Mouse (Mus musculus): ENCODE measurements at regions not wholly inside any gene's neighbourhood (a gene's known extent, or its start where the extent isn't known, plus 50 kb on each side); places are given as distances from the start of the nearest gene placed in this dataset.

DNA sequence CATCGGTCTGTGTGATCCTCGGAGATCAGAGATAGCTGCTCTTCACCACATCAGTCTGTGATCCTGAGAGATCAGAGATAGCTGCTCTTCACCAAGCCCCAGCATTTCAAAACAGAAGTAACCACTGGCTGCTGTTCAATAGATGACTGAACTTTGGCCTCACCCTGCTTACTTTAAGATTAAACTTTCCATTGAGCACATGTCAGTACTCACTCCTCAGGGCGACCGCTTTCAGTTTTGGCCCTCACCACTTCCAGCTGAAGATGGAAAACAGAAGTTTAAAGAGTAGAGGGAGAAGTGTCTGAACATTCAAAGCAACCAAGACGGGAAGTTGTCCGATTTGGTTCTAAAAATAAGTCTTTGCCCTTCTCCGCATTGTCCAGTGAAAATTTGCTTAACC is 97.2 kb downstream of the Gm826 start:
- WGBS, result 80% methylated on average over 7 of the region's 7 CpGs
- H3K9ac ChIP-seq (ENCODE audit: low read depth, low read length), result no peak overlapping the region
- ATAC-seq (ENCODE audit: low read depth) (no peak), DNase-seq (ENCODE audit: low spot score) (no peak)
- H3K36me3 ChIP-seq (ENCODE audit: control insufficient read depth, insufficient read depth, low read length), result no peaks in the 10 kb centered on the region
- H3K4me3 ChIP-seq (ENCODE audit: low read depth, low read length), result no peak overlapping the region
- no peaks in the 10 kb centered on the region for H3K27me3 ChIP-seq (replicated peaks; ENCODE audit: control insufficient read depth, insufficient read depth, low read length)
- H3K9me3 ChIP-seq (ENCODE audit: control insufficient read depth, low read length), result no peaks in the 10 kb centered on the region
- no peaks in the 10 kb centered on the region for H3K4me1 ChIP-seq (ENCODE audit: control insufficient read depth, insufficient read depth, low read length)
- H3K27ac ChIP-seq (replicated peaks; ENCODE audit: low read depth, low read length), result no peak overlapping the region
- H3K4me2 ChIP-seq (ENCODE audit: low read depth, low read length), result no peak overlapping the region

DNA sequence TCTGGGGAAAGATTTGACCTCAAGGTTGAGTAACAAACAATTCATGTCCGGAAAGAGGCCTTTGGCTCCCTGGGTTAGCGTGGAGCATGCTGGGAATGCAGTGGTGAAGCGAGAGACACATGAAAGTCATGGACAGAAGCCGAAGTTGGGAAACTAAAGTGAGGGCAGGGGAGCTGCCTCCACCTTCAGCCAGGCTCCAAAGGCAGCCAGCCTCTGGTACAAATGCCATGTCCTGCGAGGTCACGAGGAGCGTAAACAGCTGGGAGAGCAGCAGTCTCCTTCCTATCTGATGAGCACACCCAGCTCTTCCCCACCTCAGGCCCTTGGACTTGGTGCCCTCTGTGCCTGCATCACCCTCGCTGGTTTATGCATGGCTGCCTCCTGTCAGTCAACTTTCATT is 103.2 kb downstream of the Gm826 start:
- ATAC-seq (ENCODE audit: low read depth), result no peak
- 70% methylated on average over 5 of the region's 8 CpGs for WGBS

DNA sequence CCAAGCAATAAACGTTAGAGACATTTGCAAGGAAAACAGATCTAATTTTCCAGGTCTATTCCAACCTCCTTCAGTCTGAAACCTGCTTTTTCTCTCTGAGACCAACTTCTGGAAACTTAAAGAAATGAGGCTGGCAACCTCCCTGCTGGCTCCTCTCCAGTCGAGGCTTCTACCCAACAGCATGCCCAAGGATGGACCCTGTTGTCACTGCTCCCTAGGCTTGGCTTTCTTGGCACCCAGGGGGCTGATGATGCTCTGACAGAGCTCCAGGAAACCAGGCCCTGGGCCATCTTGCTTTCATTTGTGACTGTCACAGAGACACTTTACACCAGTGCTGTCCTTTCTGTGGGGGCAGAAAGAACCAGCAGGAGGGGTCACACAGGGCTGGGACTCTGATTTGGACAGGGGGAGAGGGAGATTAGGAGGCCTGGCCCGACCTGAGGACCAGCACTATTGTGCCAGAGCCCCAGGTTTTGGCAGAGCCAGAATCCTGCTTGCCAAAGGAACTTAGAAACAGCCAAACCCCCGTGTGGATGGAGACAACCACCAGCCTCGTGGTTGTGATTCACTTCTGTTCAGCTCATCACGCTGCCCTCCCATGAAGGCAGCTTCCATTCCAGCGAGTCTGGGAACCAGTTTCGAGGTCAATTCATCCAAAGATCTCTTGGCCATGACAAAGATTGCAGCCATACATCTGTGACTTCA is 105.5 kb downstream of the Gm826 start:
- no peak overlapping the region for H3K4me2 ChIP-seq (ENCODE audit: low read depth, low read length)
- no peaks in the 10 kb centered on the region for H3K9me3 ChIP-seq (ENCODE audit: control insufficient read depth, low read length)
- no peaks in the 10 kb centered on the region for H3K4me1 ChIP-seq (ENCODE audit: control insufficient read depth, insufficient read depth, low read length)
- WGBS, result 64% methylated on average over 8 of the region's 8 CpGs
- no peaks in the 10 kb centered on the region for H3K36me3 ChIP-seq (ENCODE audit: control insufficient read depth, insufficient read depth, low read length)
- DNase-seq (ENCODE audit: low spot score) (no peak), ATAC-seq (ENCODE audit: low read depth) (no peak)
- no peaks in the 10 kb centered on the region for H3K27me3 ChIP-seq (replicated peaks; ENCODE audit: control insufficient read depth, insufficient read depth, low read length)
- H3K27ac ChIP-seq (replicated peaks; ENCODE audit: low read depth, low read length), result no peak overlapping the region
- H3K9ac ChIP-seq (ENCODE audit: low read depth, low read length), result no peak overlapping the region
- H3K4me3 ChIP-seq (ENCODE audit: low read depth, low read length), result no peak overlapping the region

More for the DNA sequence above, 103.2 kb downstream of the Gm826 start:
- Histone ChIP-seq H3K27ac (replicated peaks; ENCODE audit: low read depth, low read length) (no peak overlapping the region), H3K9me3 (ENCODE audit: control insufficient read depth, low read length) (no peaks in the 10 kb centered on the region), H3K27me3 (replicated peaks; ENCODE audit: control insufficient read depth, insufficient read depth, low read length) (no peaks in the 10 kb centered on the region), H3K9ac (ENCODE audit: low read depth, low read length) (no peak overlapping the region), H3K4me3 (ENCODE audit: low read depth, low read length) (no peak overlapping the region), H3K4me1 (ENCODE audit: control insufficient read depth, insufficient read depth, low read length) (no peaks in the 10 kb centered on the region), H3K36me3 (ENCODE audit: control insufficient read depth, insufficient read depth, low read length) (no peaks in the 10 kb centered on the region), H3K4me2 (ENCODE audit: low read depth, low read length) (no peak overlapping the region)
- DNase-seq (ENCODE audit: low spot score), result no peak

DNA sequence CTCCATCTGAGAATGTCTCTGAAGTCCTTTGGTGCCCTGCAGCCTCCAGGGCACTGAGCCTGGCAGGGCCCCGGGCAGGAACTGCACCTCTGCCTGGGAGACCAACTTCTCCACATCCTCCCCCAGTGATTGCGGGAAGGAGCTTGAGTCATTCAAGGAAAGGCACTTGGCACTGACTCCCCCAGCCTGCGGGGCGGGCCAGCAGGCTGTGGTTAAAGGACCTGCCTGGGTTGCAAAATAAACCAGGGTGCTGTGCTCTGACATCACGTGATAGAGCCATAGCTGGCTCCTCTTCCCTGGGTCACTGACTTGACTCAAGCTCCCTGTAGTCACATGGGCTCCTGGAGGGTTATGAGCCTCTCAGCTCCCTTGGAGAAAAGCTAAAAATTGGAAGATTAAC is 108.5 kb downstream of the Gm826 start:
- peak; percentile 16 for DNase-seq (ENCODE audit: low spot score)
- no peak for ATAC-seq (ENCODE audit: low read depth)
- Histone ChIP-seq H3K4me3 (ENCODE audit: low read depth, low read length) (no peak overlapping the region), H3K9me3 (ENCODE audit: control insufficient read depth, low read length) (no peaks in the 10 kb centered on the region), H3K27me3 (replicated peaks; ENCODE audit: control insufficient read depth, insufficient read depth, low read length) (no peaks in the 10 kb centered on the region), H3K4me1 (ENCODE audit: control insufficient read depth, insufficient read depth, low read length) (no peaks in the 10 kb centered on the region), H3K27ac (replicated peaks; ENCODE audit: low read depth, low read length) (no peak overlapping the region), H3K9ac (ENCODE audit: low read depth, low read length) (no peak overlapping the region), H3K36me3 (ENCODE audit: control insufficient read depth, insufficient read depth, low read length) (no peaks in the 10 kb centered on the region), H3K4me2 (ENCODE audit: low read depth, low read length) (no peak overlapping the region)
- 68% methylated on average over 5 of the region's 5 CpGs for WGBS

DNA sequence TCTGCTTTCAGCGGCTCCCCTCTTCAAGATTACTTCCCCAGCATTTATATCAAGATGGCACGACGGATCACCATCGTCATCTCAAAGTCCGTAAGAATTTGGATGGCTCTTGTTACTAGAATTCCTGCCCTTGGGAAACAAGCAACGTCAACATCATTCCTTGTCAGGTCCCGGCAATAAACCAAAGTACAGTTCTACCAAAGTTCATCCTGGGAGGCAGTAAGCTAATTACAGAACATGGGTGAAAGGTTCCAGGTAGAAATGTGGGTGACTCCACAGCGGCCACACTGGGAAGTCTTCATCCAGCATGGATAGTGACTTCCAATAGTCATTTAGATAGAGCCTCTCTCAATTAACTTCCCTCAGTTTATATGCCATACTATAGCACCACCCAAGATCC is 110.6 kb downstream of the Gm826 start:
- Histone ChIP-seq H3K4me2 (ENCODE audit: low read depth, low read length) (no peak overlapping the region), H3K9ac (ENCODE audit: low read depth, low read length) (no peak overlapping the region), H3K27ac (replicated peaks; ENCODE audit: low read depth, low read length) (no peak overlapping the region), H3K4me3 (ENCODE audit: low read depth, low read length) (no peak overlapping the region), H3K36me3 (ENCODE audit: control insufficient read depth, insufficient read depth, low read length) (no peaks in the 10 kb centered on the region), H3K27me3 (replicated peaks; ENCODE audit: control insufficient read depth, insufficient read depth, low read length) (no peaks in the 10 kb centered on the region), H3K4me1 (ENCODE audit: control insufficient read depth, insufficient read depth, low read length) (no peaks in the 10 kb centered on the region), H3K9me3 (ENCODE audit: control insufficient read depth, low read length) (no peaks in the 10 kb centered on the region)
- 88% methylated on average over 8 of the region's 8 CpGs for WGBS
- ATAC-seq (ENCODE audit: low read depth) (no peak), DNase-seq (ENCODE audit: low spot score) (no peak)

DNA sequence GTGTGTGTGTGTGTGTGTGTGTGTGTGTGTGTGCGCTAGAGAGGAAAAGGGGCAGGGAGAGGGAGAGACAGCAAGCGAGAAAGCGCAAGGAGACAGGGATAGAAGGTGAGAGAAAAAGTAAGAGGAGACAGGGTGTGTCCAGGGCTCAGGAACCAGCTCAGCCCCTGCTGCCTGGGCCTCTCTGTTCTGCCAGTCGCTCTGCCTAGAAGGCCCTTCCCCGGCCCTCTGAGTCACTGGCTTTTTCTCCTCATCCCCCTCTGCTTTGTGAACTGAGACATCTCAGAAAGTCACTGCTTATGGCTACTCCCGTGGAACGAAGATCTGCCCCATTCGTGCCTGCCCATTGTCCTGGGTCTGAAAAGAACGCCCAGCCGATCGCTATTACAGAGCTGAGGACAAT is 112.2 kb downstream of the Gm826 start:
- H3K4me2 ChIP-seq (ENCODE audit: low read depth, low read length), result no peak overlapping the region
- H3K27me3 ChIP-seq (replicated peaks; ENCODE audit: control insufficient read depth, insufficient read depth, low read length), result no peaks in the 10 kb centered on the region
- no peaks in the 10 kb centered on the region for H3K4me1 ChIP-seq (ENCODE audit: control insufficient read depth, insufficient read depth, low read length)
- H3K9me3 ChIP-seq (ENCODE audit: control insufficient read depth, low read length), result no peaks in the 10 kb centered on the region
- no peak overlapping the region for H3K9ac ChIP-seq (ENCODE audit: low read depth, low read length)
- H3K27ac ChIP-seq (replicated peaks; ENCODE audit: low read depth, low read length), result no peak overlapping the region
- DNase-seq (ENCODE audit: low spot score), result no peak
- no peaks in the 10 kb centered on the region for H3K36me3 ChIP-seq (ENCODE audit: control insufficient read depth, insufficient read depth, low read length)
- no peak overlapping the region for H3K4me3 ChIP-seq (ENCODE audit: low read depth, low read length)
- WGBS, result 68% methylated on average over 10 of the region's 11 CpGs
- ATAC-seq (ENCODE audit: low read depth), result no peak

DNA sequence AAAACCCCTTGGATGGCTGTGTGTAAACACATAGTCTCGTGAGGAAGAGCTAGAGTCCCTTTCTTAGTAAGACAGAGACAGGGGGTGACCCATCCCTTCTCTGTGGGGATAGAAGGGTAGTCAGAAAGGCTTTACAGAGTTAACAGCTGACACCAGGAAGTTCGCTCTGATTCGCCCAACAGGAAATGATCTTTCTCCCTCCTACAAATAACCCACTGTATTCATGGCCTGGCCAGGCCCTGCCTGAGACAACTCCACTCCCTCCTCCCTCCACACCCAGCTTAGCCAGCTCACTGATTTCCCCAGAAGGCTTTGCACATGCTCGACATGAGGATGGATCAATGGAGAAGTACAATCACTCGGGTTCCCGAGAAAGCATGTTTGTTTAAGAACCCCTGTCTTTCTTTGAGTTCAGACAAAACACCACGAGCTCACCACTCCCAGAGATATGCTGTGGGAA is 113.4 kb downstream of the Gm826 start:
- DNase-seq (ENCODE audit: low spot score) (peak; percentile 42), ATAC-seq (ENCODE audit: low read depth) (no peak)
- 17% methylated on average over 7 of the region's 7 CpGs for WGBS
- H3K9ac ChIP-seq (ENCODE audit: low read depth, low read length), result no peak overlapping the region
- no peak overlapping the region for H3K27ac ChIP-seq (replicated peaks; ENCODE audit: low read depth, low read length)
- no peak overlapping the region for H3K4me3 ChIP-seq (ENCODE audit: low read depth, low read length)
- H3K4me1 ChIP-seq (ENCODE audit: control insufficient read depth, insufficient read depth, low read length), result no peaks in the 10 kb centered on the region
- no peaks in the 10 kb centered on the region for H3K27me3 ChIP-seq (replicated peaks; ENCODE audit: control insufficient read depth, insufficient read depth, low read length)
- H3K4me2 ChIP-seq (ENCODE audit: low read depth, low read length), result no peak overlapping the region
- no peaks in the 10 kb centered on the region for H3K36me3 ChIP-seq (ENCODE audit: control insufficient read depth, insufficient read depth, low read length)
- H3K9me3 ChIP-seq (ENCODE audit: control insufficient read depth, low read length), result no peaks in the 10 kb centered on the region

DNA sequence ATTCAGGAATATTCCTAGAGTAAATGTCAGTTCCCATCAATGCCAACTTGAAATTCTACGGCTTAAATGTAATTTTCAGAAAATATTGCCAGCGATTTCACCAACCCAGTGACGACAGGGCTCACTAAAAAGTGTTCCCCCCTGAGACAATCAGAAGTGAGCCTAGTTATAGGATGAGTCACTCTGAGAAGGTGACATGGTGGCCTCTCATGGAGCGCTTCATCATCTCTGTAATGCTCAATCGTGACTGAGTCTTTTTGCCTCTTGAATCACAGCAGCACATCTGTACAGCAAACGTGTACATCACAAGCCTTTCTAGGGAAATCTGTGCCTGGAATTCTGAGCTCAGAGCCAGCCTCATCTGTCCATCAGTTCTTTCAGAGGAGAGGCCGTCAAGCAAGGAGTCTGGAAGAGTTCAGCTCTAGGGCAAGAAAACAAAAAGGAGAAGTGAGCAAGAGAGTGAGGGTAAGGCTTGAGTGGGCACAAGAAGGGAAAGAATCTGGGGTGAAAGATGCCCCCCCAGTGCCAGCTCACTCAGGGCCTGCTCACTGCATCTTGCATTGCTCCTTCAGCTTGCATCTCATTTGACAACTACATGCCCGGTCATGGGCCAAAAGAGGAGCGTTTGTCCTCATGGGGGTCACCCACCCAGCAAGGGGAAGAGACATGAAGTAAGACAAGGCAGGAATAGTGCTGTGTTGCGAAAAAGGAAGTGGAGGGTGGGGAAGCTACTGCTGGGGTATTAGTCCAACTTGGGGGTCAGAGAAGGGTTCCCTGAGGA is 119.7 kb downstream of the Gm826 start:
- H3K4me1 ChIP-seq (ENCODE audit: control insufficient read depth, insufficient read depth, low read length), result no peaks in the 10 kb centered on the region
- H3K4me2 ChIP-seq (ENCODE audit: low read depth, low read length), result no peak overlapping the region
- DNase-seq (ENCODE audit: low spot score) (no peak), ATAC-seq (ENCODE audit: low read depth) (no peak)
- H3K27ac ChIP-seq (replicated peaks; ENCODE audit: low read depth, low read length), result no peak overlapping the region
- H3K9ac ChIP-seq (ENCODE audit: low read depth, low read length), result no peak overlapping the region
- H3K9me3 ChIP-seq (ENCODE audit: control insufficient read depth, low read length), result no peaks in the 10 kb centered on the region
- H3K36me3 ChIP-seq (ENCODE audit: control insufficient read depth, insufficient read depth, low read length), result no peaks in the 10 kb centered on the region
- no peaks in the 10 kb centered on the region for H3K27me3 ChIP-seq (replicated peaks; ENCODE audit: control insufficient read depth, insufficient read depth, low read length)
- no peak overlapping the region for H3K4me3 ChIP-seq (ENCODE audit: low read depth, low read length)
- 77% methylated on average over 10 of the region's 10 CpGs for WGBS

DNA sequence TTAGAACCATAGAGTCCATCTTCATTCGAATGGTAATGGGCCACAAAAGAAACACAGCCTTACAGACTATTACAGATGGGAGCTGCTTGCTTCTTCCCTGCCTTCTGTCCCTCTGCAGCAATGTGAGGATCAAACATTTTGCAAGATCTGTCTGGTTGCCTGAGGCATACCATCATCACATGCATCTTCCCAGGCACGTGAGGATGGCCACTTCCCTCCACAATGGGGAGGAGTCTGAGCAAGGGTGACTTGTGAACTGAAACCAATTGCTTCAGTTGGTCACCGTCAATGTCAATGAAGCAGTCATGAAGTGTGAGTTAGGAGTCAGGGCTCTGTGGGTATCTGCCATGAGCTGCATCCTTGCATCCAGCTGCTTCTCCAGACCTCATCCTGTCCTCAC is 123.5 kb downstream of the Gm826 start:
- H3K36me3 ChIP-seq (ENCODE audit: control insufficient read depth, insufficient read depth, low read length), result no peaks in the 10 kb centered on the region
- H3K27ac ChIP-seq (replicated peaks; ENCODE audit: low read depth, low read length), result no peak overlapping the region
- no peak overlapping the region for H3K4me3 ChIP-seq (ENCODE audit: low read depth, low read length)
- ATAC-seq (ENCODE audit: low read depth) (no peak), DNase-seq (ENCODE audit: low spot score) (no peak)
- H3K9me3 ChIP-seq (ENCODE audit: control insufficient read depth, low read length), result no peaks in the 10 kb centered on the region
- no peaks in the 10 kb centered on the region for H3K27me3 ChIP-seq (replicated peaks; ENCODE audit: control insufficient read depth, insufficient read depth, low read length)
- no peak overlapping the region for H3K4me2 ChIP-seq (ENCODE audit: low read depth, low read length)
- no peak overlapping the region for H3K9ac ChIP-seq (ENCODE audit: low read depth, low read length)
- no peaks in the 10 kb centered on the region for H3K4me1 ChIP-seq (ENCODE audit: control insufficient read depth, insufficient read depth, low read length)
- 67% methylated on average over 3 of the region's 3 CpGs for WGBS
